Mouse (Mus musculus): ENCODE results near the gene Cd84. TPM values are rescaled to one million over a fixed set of nuclear protein-coding genes. Genes with fewer than 3 reads are reported as not detected.

Gene Cd84
- polyA plus RNA-seq, 1 experiment, result 0.92 TPM

DNA sequence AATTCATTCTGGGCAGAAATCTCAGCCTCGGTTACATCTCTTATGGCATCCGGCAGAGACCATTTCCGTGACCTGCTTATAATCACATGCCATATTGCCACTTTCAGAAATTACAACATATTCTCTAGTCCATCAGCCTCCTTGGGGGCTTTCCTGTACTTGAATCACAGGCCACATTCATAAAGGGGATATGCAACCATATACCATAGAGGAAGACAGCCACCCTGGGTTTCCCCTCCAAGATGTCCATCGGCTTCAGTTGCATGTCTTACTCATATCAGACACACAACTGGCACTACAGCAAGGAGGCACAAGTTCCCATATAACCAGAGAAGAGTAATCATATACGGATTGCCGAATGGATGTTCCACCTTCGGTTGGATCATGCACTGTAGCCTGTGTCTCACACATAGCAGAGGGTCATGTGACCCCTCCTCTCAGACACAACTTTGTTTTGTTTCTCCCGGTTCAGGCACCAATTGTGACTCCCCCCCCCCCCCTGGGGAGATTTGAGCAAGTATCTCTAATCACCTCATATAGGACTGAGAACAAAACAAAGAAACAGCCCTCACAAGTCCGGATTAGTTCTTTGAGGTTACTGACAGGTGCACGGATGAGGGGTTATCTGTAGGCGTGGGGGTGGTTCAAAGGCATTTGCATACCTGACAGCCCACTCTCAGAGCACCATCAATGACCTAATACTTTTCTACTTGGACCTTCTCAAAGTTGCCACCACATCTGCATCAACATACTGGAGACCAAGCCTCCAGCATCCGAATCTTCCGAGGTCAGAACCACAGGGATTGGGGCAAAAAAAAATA, 76.4 kb downstream of the Cd84 start:
- no peak for TF ChIP-seq POLR2A (IDR thresholded peaks at IDR 0.05; ENCODE audit: low read depth, low read length)
- TF ChIP-seq CTCF (conservative IDR thresholded peaks at IDR 0.05; ENCODE audit: insufficient read depth, insufficient read length, low read depth, low read length), result no peak
- no peak for DNase-seq
- Histone ChIP-seq H3K4me1 (ENCODE audit: control insufficient read depth, insufficient read depth, low read length) (no peaks in the 10 kb centered on the region), H3K27ac (ENCODE audit: insufficient read depth, low read depth, low read length) (no peak overlapping the region), H3K4me3 (ENCODE audit: insufficient read depth, low read depth, low read length) (no peak overlapping the region), H3K27me3 (replicated peaks; ENCODE audit: control insufficient read depth, insufficient read depth, low read length) (no peaks in the 10 kb centered on the region; the same call in 1 of the 2 replicates), H3K36me3 (ENCODE audit: control insufficient read depth, insufficient read depth, low read length) (no peaks in the 10 kb centered on the region)
- WGBS, result 82% methylated on average over 13 of the region's 13 CpGs

DNA sequence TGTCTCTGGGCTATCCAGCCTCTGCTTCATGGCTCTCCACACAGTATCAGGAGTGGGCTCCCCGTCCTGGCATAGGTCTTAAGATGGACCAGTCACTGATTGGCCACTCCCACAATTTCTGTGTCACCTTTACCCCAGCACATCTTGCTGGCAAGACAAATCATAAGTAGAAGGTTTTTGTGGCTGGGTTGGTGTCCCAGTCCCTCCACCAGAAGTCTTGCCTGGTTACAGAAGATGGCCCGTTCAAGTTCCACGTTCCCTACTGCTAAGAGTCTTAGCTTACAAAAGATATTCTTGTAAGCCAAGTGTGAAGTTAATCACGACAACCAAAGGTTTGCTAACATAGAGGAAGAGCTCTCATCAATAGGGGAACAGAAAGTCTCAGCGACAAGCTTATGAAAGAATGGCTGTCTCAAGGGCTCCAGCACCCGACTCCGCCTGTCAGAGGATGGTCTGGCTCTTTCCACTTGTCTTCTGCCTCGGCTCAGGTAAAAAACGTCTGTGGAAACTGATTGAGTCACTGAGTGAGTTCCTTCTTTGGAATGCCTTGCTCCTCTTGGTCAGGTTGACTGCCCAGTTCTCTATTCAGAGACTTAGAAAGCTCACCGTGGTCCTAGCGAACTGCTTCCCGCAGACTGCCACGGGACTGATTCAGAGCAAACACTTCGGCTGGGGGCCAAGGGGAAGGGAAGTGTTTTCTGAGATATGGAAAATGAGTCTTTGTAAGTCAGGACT, 78.0 kb downstream of the Cd84 start, which contains the start of gene Slamf6:
Gene Slamf6, plus strand, starts transcription at position 211 of the 735 bp plus-strand sequence.
- H3K4me3 ChIP-seq (ENCODE audit: insufficient read depth, low read depth, low read length), result no peak within 1 kb of the TSS
- peak; percentile 8 for DNase-seq
- no peak within 1 kb of the TSS for H3K27ac ChIP-seq (ENCODE audit: insufficient read depth, low read depth, low read length)
- TF ChIP-seq POLR2A (IDR thresholded peaks at IDR 0.05; ENCODE audit: low read depth, low read length), result no peak
- no peak for TF ChIP-seq CTCF (conservative IDR thresholded peaks at IDR 0.05; ENCODE audit: insufficient read depth, insufficient read length, low read depth, low read length)
- WGBS, result 78% methylated on average over 14 of the region's 14 CpGs
- no peaks in the 10 kb centered on the region for H3K36me3 ChIP-seq (ENCODE audit: control insufficient read depth, insufficient read depth, low read length)
- H3K4me1 ChIP-seq (ENCODE audit: control insufficient read depth, insufficient read depth, low read length), result no peaks in the 10 kb centered on the region
- H3K27me3 ChIP-seq (replicated peaks; ENCODE audit: control insufficient read depth, insufficient read depth, low read length), result no peaks in the 10 kb centered on the region; the same call in 1 of the 2 replicates

DNA sequence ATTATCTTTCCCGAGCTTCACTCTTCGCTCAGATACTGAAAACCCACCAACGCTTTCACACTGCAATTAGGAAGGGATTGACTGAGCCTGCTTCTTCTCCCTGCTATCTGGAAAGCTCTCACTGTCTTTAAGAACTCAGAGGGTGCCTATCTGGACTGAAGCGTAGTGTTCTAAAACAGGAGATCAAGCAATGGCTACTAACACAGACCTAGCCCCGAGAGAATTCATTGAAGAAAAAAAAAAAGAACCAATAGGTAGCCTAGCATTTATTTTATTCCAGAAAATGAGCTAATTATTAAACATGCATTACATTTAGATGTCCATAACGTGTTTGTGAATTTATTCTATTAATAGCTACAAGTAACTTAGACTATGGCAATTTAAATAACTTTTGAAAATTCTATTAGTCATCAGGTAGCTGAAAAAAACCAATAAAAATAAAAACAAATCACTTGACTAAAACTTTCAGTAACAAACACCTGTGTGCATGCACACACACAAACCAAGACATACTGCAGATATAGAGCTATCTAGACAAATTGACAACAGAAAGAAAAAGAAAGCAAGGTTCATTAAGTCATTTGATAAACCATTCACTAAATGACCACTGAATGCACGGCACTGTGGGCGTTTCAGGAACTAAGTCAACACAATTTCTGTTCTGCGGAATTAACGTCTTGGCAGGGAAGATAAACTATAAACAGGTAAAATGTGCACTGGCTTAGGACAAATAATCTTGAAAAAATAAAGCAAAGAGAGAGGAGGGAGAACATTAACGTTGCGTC, 78.8 kb downstream of the Cd84 start:
- 64% methylated on average over 12 of the region's 12 CpGs for WGBS
- no peak overlapping the region for H3K27ac ChIP-seq (ENCODE audit: insufficient read depth, low read depth, low read length)

DNA sequence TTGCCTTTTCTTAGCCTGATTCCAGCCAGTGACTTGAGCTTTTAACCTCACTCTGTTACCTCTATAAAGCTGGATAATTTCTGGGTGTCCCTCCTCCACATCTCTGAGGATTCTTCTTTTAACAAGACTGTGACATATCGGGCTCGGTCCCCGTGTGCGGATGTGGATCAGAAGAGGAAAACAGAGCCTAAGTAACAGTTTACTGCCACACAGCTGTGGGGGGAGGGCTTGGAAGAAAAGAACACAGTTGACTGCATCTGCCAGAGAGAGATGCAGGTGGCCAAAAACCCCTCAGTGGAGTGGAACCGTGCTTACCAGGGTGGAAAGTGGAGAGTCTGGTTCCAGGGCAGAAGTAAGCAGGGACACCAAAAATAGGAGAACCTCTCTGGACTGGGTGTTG, 79.7 kb downstream of the Cd84 start:
- no peak for DNase-seq
- Histone ChIP-seq H3K4me3 (ENCODE audit: insufficient read depth, low read depth, low read length) (no peak overlapping the region), H3K27ac (ENCODE audit: insufficient read depth, low read depth, low read length) (no peak overlapping the region), H3K36me3 (ENCODE audit: control insufficient read depth, insufficient read depth, low read length) (no peaks in the 10 kb centered on the region), H3K4me1 (ENCODE audit: control insufficient read depth, insufficient read depth, low read length) (no peaks in the 10 kb centered on the region), H3K27me3 (replicated peaks; ENCODE audit: control insufficient read depth, insufficient read depth, low read length) (no peaks in the 10 kb centered on the region; the same call in 1 of the 2 replicates)
- no peak for TF ChIP-seq POLR2A (IDR thresholded peaks at IDR 0.05; ENCODE audit: low read depth, low read length)
- TF ChIP-seq CTCF (conservative IDR thresholded peaks at IDR 0.05; ENCODE audit: insufficient read depth, insufficient read length, low read depth, low read length), result no peak
- WGBS, result 33% methylated on average over 5 of the region's 5 CpGs

More for the DNA sequence above, 78.8 kb downstream of the Cd84 start:
- Histone ChIP-seq H3K4me3 (ENCODE audit: insufficient read depth, low read depth, low read length) (no peak overlapping the region), H3K27me3 (replicated peaks; ENCODE audit: control insufficient read depth, insufficient read depth, low read length) (no peaks in the 10 kb centered on the region; the same call in 1 of the 2 replicates), H3K36me3 (ENCODE audit: control insufficient read depth, insufficient read depth, low read length) (no peaks in the 10 kb centered on the region), H3K4me1 (ENCODE audit: control insufficient read depth, insufficient read depth, low read length) (no peaks in the 10 kb centered on the region)
- no peak for TF ChIP-seq CTCF (conservative IDR thresholded peaks at IDR 0.05; ENCODE audit: insufficient read depth, insufficient read length, low read depth, low read length)
- TF ChIP-seq POLR2A (IDR thresholded peaks at IDR 0.05; ENCODE audit: low read depth, low read length), result no peak
- no peak for DNase-seq

DNA sequence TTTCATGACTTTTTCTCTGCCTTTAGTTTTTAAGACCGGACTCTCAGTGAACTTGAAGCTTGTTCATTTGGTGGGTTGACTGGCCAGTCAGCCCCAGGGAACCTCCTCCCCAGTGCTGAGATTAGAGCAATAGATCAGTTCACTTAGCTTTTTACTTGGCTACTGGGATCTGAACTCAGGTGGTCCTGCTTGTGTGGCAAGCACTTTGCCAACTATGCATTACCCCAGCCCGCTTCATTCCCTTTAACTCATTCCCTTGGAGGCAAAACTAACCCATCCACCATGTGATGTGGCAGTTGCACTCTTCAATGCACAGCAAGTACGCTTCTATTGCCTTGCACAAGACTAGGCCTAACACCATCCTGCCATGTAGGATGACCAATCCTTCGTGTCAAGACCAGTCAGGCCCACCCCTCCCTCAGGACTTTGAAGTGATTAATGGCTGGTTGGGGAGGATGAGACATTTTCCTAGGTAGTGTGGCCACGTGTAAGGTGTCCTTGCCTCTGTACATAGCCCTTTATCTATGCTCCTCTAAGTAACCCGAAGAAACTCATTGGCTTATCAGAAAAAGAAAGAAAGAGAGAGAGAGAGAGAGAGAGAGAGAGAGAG, 80.5 kb downstream of the Cd84 start:
- Histone ChIP-seq H3K4me1 (ENCODE audit: control insufficient read depth, insufficient read depth, low read length) (no peaks in the 10 kb centered on the region), H3K27me3 (replicated peaks; ENCODE audit: control insufficient read depth, insufficient read depth, low read length) (no peaks in the 10 kb centered on the region; the same call in 1 of the 2 replicates), H3K36me3 (ENCODE audit: control insufficient read depth, insufficient read depth, low read length) (no peaks in the 10 kb centered on the region), H3K4me3 (ENCODE audit: insufficient read depth, low read depth, low read length) (no peak overlapping the region), H3K27ac (ENCODE audit: insufficient read depth, low read depth, low read length) (no peak overlapping the region)
- TF ChIP-seq POLR2A (IDR thresholded peaks at IDR 0.05; ENCODE audit: low read depth, low read length) (no peak), CTCF (conservative IDR thresholded peaks at IDR 0.05; ENCODE audit: insufficient read depth, insufficient read length, low read depth, low read length) (no peak)
- DNase-seq, result no peak
- 78% methylated on average over 6 of the region's 6 CpGs for WGBS

DNA sequence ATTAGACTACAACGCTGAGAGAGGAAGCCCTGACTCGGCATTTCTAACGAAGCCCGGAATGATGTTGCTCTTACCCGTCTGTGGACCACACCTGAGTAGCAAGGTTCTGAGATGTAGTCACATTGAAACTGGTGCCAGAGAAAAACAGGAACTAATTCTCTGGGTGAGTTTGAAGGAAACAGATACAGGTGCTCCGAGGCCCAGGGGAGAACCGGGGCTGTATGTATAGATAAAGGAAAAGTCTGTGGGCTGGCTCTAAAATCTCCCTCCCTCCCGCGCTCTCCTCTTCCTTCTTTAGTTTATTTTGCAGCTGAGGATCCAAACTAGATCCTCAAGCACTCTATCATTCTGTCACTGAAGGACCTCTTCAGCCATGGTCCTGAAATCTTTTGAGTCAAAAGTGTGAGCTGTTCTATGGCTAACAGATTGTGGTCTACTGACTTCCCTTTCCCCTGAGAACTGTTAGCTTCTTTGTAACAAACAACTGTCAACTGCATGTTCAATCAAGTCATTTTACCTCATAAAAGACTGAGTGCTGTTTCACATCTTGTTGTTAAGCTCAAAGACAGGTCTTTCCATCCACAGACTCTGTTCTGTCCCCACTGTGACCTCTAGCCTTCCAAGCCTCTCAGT, 81.6 kb downstream of the Cd84 start:
- H3K4me3 ChIP-seq (ENCODE audit: insufficient read depth, low read depth, low read length), result no peak overlapping the region
- no peaks in the 10 kb centered on the region for H3K4me1 ChIP-seq (ENCODE audit: control insufficient read depth, insufficient read depth, low read length)
- no peak overlapping the region for H3K27ac ChIP-seq (ENCODE audit: insufficient read depth, low read depth, low read length)
- TF ChIP-seq CTCF (conservative IDR thresholded peaks at IDR 0.05; ENCODE audit: insufficient read depth, insufficient read length, low read depth, low read length) (no peak), POLR2A (IDR thresholded peaks at IDR 0.05; ENCODE audit: low read depth, low read length) (no peak)
- H3K27me3 ChIP-seq (replicated peaks; ENCODE audit: control insufficient read depth, insufficient read depth, low read length), result no peaks in the 10 kb centered on the region; the same call in 1 of the 2 replicates
- no peak for DNase-seq
- no peaks in the 10 kb centered on the region for H3K36me3 ChIP-seq (ENCODE audit: control insufficient read depth, insufficient read depth, low read length)
- 73% methylated on average over 9 of the region's 9 CpGs for WGBS
